Mouse (Mus musculus) midbrain, embryonic 15.5 days (tissue): ENCODE measurements around the gene Tmem98. TPM values are rescaled to one million over a fixed set of nuclear protein-coding genes. Genes with fewer than 3 reads are reported as not detected.

Experiments
- ATAC-seq: fragments of 200-750 bp; cut with Nextera tagmentation; replicated peaks from 2 replicates; pipeline ENCODE4 v1.8.0; 2017; ENCODE audit warnings: moderate TSS enrichment
- H3K27ac ChIP-seq: fragments of 300-500 bp; sonication (generic); 2 replicates; pipeline ENCODE4 v1.5.1; 2015; ENCODE audit warnings: mild to moderate bottlenecking, inconsistent platforms
- H3K27me3 ChIP-seq: fragments of 300-500 bp; sonication (generic); replicated peaks from 2 replicates; pipeline ENCODE4 v1.6.1; 2015; ENCODE audit warnings: inconsistent platforms
- H3K36me3 ChIP-seq: fragments of 300-500 bp; sonication (generic); replicated peaks from 2 replicates; pipeline ENCODE4 v1.6.1; 2015; ENCODE audit warnings: inconsistent platforms
- H3K4me1 ChIP-seq: fragments of 300-500 bp; sonication (generic); 2 replicates; pipeline ENCODE4 v1.6.1; 2015; ENCODE audit warnings: inconsistent platforms
- H3K4me2 ChIP-seq: fragments of 300-500 bp; sonication (generic); 2 replicates; pipeline ENCODE4 v1.6.1; 2015; ENCODE audit warnings: inconsistent platforms, mild to moderate bottlenecking, moderate library complexity
- H3K4me3 ChIP-seq: fragments of 300-500 bp; sonication (generic); 2 replicates; pipeline ENCODE4 v1.5.1; 2015; ENCODE audit warnings: mild to moderate bottlenecking, inconsistent platforms
- H3K9ac ChIP-seq: fragments of 300-500 bp; sonication (generic); 2 replicates; pipeline ENCODE4 v1.6.1; 2015; ENCODE audit warnings: mild to moderate bottlenecking, inconsistent platforms
- H3K9me3 ChIP-seq: fragments of 300-500 bp; sonication (generic); 2 replicates; pipeline ENCODE4 v1.6.1; 2016; ENCODE audit warnings: inconsistent platforms
- WGBS: fragments of 180-500 bp; shearing (Covaris S2); methylation state at CpG from one replicate; pipeline ENCODE4 v1.1.7; 2015; ENCODE audit warnings: mixed read lengths; 5-methylcytosine and 5-hydroxymethylcytosine counted together
- polyA plus RNA-seq: library from polyadenylated mRNA; unstranded; fragments of >200 nt; fragmentation: Nextera tagmentation; extraction: Ambion mirVana; gene quantifications from 2 replicates; pipeline ENCODE4 v1.2.1, GENCODE M21; 2015

Gene Tmem98
- polyA plus RNA-seq, 1 experiment from 2014 or later: 25.3 TPM

- WGBS: 74% methylated on average over 4 of the region's 4 CpGs
- Histone ChIP-seq H3K9ac (no peak overlapping the region), H3K27ac (no peak overlapping the region), H3K4me3 (no peak overlapping the region), H3K4me1 (peaks cover 6% of the 10 kb centered on the region; the same call in 1 of the 2 replicates), H3K9me3 (no peaks in the 10 kb centered on the region), H3K36me3 (no peaks in the 10 kb centered on the region), H3K27me3 (no peaks in the 10 kb centered on the region), H3K4me2 (no peak overlapping the region)
- ATAC-seq: no peak
Observed at GRCm38 (mm10) chr11:80835841-80836240, 25.9 kb downstream of the Tmem98 start.

GRCm38 (mm10) chr11:80838724-80839123 lies 28.7 kb downstream of the Tmem98 start:
- ATAC-seq: no peak
- H3K4me2 ChIP-seq: no peak overlapping the region
- WGBS: 65% methylated on average over 1 of the region's 1 CpGs

GRCm38 (mm10) chr11:80843435-80843834 lies 33.5 kb downstream of the Tmem98 start:
- Histone ChIP-seq H3K9ac (no peak overlapping the region), H3K27me3 (no peaks in the 10 kb centered on the region), H3K4me2 (no peak overlapping the region), H3K27ac (no peak overlapping the region), H3K9me3 (no peaks in the 10 kb centered on the region), H3K4me3 (no peak overlapping the region), H3K36me3 (no peaks in the 10 kb centered on the region), H3K4me1 (peaks cover 6% of the 10 kb centered on the region; the same call in 1 of the 2 replicates)
- no peak for ATAC-seq
- 83% methylated on average over 2 of the region's 2 CpGs for WGBS

More at GRCm38 (mm10) chr11:80838724-80839123, 28.7 kb downstream of the Tmem98 start:
- peaks cover 6% of the 10 kb centered on the region; the same call in 1 of the 2 replicates for H3K4me1 ChIP-seq
- H3K4me3 ChIP-seq: no peak overlapping the region
- no peak overlapping the region for H3K27ac ChIP-seq
- no peaks in the 10 kb centered on the region for H3K36me3 ChIP-seq
- H3K9me3 ChIP-seq: no peaks in the 10 kb centered on the region
- no peaks in the 10 kb centered on the region for H3K27me3 ChIP-seq
- no peak overlapping the region for H3K9ac ChIP-seq

- no peaks in the 10 kb centered on the region for H3K36me3 ChIP-seq
- H3K4me3 ChIP-seq: no peak overlapping the region
- 59% methylated on average over 7 of the region's 7 CpGs for WGBS
- H3K9me3 ChIP-seq: no peaks in the 10 kb centered on the region
- no peak overlapping the region for H3K27ac ChIP-seq
- no peak overlapping the region for H3K4me2 ChIP-seq
- no peak for ATAC-seq
- H3K9ac ChIP-seq: no peak overlapping the region
- H3K27me3 ChIP-seq: no peaks in the 10 kb centered on the region
- peaks cover 6% of the 10 kb centered on the region; the same call in 1 of the 2 replicates for H3K4me1 ChIP-seq
Observed at GRCm38 (mm10) chr11:80845486-80845885, 35.5 kb downstream of the Tmem98 start.

GRCm38 (mm10) chr11:80846115-80846514 lies 36.1 kb downstream of the Tmem98 start:
- H3K4me1 ChIP-seq: peaks cover 6% of the 10 kb centered on the region; the same call in 1 of the 2 replicates
- no peak overlapping the region for H3K27ac ChIP-seq
- H3K9me3 ChIP-seq: no peaks in the 10 kb centered on the region
- H3K9ac ChIP-seq: no peak overlapping the region
- H3K27me3 ChIP-seq: no peaks in the 10 kb centered on the region
- H3K4me2 ChIP-seq: no peak overlapping the region
- no peak overlapping the region for H3K4me3 ChIP-seq
- no peak for ATAC-seq
- 68% methylated on average over 3 of the region's 3 CpGs for WGBS
- H3K36me3 ChIP-seq: no peaks in the 10 kb centered on the region

GRCm38 (mm10) chr11:80848131-80848530 lies 38.2 kb downstream of the Tmem98 start:
- Histone ChIP-seq H3K9me3 (no peaks in the 10 kb centered on the region), H3K4me3 (no peak overlapping the region), H3K9ac (no peak overlapping the region), H3K27ac (no peak overlapping the region), H3K4me1 (peaks cover 8% of the 10 kb centered on the region), H3K27me3 (no peaks in the 10 kb centered on the region), H3K36me3 (no peaks in the 10 kb centered on the region), H3K4me2 (no peak overlapping the region)
- no peak for ATAC-seq
- WGBS: 41% methylated on average over 5 of the region's 5 CpGs

GRCm38 (mm10) chr11:80851859-80852258 lies 41.9 kb downstream of the Tmem98 start:
- H3K36me3 ChIP-seq: no peaks in the 10 kb centered on the region
- no peak for ATAC-seq
- WGBS: 52% methylated on average over 5 of the region's 5 CpGs

GRCm38 (mm10) chr11:80853014-80853413 lies 43.0 kb downstream of the Tmem98 start:
- no peaks in the 10 kb centered on the region for H3K36me3 ChIP-seq

More at GRCm38 (mm10) chr11:80851859-80852258, 41.9 kb downstream of the Tmem98 start:
- Histone ChIP-seq H3K27ac (no peak overlapping the region), H3K9me3 (no peaks in the 10 kb centered on the region), H3K9ac (no peak overlapping the region), H3K4me3 (no peak overlapping the region), H3K4me1 (peaks cover 12% of the 10 kb centered on the region), H3K27me3 (no peaks in the 10 kb centered on the region), H3K4me2 (no peak overlapping the region)

GRCm38 (mm10) chr11:80854430-80854829 lies 44.5 kb downstream of the Tmem98 start:
- 87% methylated on average over 11 of the region's 11 CpGs for WGBS
- Histone ChIP-seq H3K27me3 (no peaks in the 10 kb centered on the region), H3K4me1 (peaks cover 12% of the 10 kb centered on the region), H3K9ac (no peak overlapping the region), H3K27ac (no peak overlapping the region), H3K36me3 (no peaks in the 10 kb centered on the region), H3K4me3 (no peak overlapping the region), H3K4me2 (no peak overlapping the region), H3K9me3 (no peaks in the 10 kb centered on the region)
- ATAC-seq: no peak

More at GRCm38 (mm10) chr11:80853014-80853413, 43.0 kb downstream of the Tmem98 start:
- Histone ChIP-seq H3K27ac (0 out of 2 replicates have a peak overlapping the region, but pooled peaks have one; percentile 25), H3K4me2 (no peak overlapping the region), H3K9me3 (no peaks in the 10 kb centered on the region), H3K4me3 (no peak overlapping the region), H3K4me1 (peaks cover 12% of the 10 kb centered on the region), H3K27me3 (no peaks in the 10 kb centered on the region), H3K9ac (no peak overlapping the region)
- peak; percentile 66; the same call in 1 of the 2 replicates for ATAC-seq
- WGBS: 41% methylated on average over 3 of the region's 3 CpGs

GRCm38 (mm10) chr11:80854908-80855307 lies 44.9 kb downstream of the Tmem98 start:
- Histone ChIP-seq H3K9me3 (no peaks in the 10 kb centered on the region), H3K36me3 (no peaks in the 10 kb centered on the region), H3K4me3 (no peak overlapping the region), H3K27me3 (no peaks in the 10 kb centered on the region), H3K4me1 (peaks cover 12% of the 10 kb centered on the region), H3K9ac (no peak overlapping the region), H3K27ac (no peak overlapping the region), H3K4me2 (no peak overlapping the region)
- no peak for ATAC-seq
- WGBS: 62% methylated on average over 7 of the region's 7 CpGs

- no peak for ATAC-seq
- H3K27ac ChIP-seq: no peak overlapping the region
- no peak overlapping the region for H3K9ac ChIP-seq
- no peak overlapping the region for H3K4me3 ChIP-seq
- 84% methylated on average over 2 of the region's 2 CpGs for whole genome bisulfite sequencing
- no peaks in the 10 kb centered on the region for H3K9me3 ChIP-seq
- no peaks in the 10 kb centered on the region for H3K27me3 ChIP-seq
- no peaks in the 10 kb centered on the region for H3K36me3 ChIP-seq
- H3K4me1 ChIP-seq: peaks cover 12% of the 10 kb centered on the region
- no peak overlapping the region for H3K4me2 ChIP-seq
Observed at GRCm38 (mm10) chr11:80856827-80857226, 46.9 kb downstream of the Tmem98 start.

GRCm38 (mm10) chr11:80858065-80858464 lies 48.1 kb downstream of the Tmem98 start, which contains the start of gene Spaca3:
Gene Spaca3 (plus strand): TSS chr11:80858365.
- 72% methylated on average over 10 of the region's 10 CpGs for WGBS
- ATAC-seq: no peak
- H3K4me1 ChIP-seq: peaks cover 4% of the 10 kb centered on the region; the same call in 1 of the 2 replicates

GRCm38 (mm10) chr11:80862941-80863340 lies 53.0 kb downstream of the Tmem98 start:
- H3K4me1 ChIP-seq: no peaks in the 10 kb centered on the region
- no peaks in the 10 kb centered on the region for H3K27me3 ChIP-seq
- H3K36me3 ChIP-seq: no peaks in the 10 kb centered on the region
- H3K4me2 ChIP-seq: no peak overlapping the region
- no peak overlapping the region for H3K9ac ChIP-seq
- no peak overlapping the region for H3K27ac ChIP-seq
- 92% methylated on average over 7 of the region's 7 CpGs for WGBS
- no peaks in the 10 kb centered on the region for H3K9me3 ChIP-seq
- ATAC-seq: no peak
- H3K4me3 ChIP-seq: no peak overlapping the region

More at GRCm38 (mm10) chr11:80858065-80858464, 48.1 kb downstream of the Tmem98 start, which contains the start of gene Spaca3:
- no peak within 1 kb of the TSS for H3K9ac ChIP-seq
- H3K27ac ChIP-seq: no peak within 1 kb of the TSS
- H3K4me3 ChIP-seq: no peak within 1 kb of the TSS
- no peaks in the 10 kb centered on the region for H3K9me3 ChIP-seq
- H3K36me3 ChIP-seq: no peaks in the 10 kb centered on the region
- no peaks in the 10 kb centered on the region for H3K27me3 ChIP-seq
- H3K4me2 ChIP-seq: no peak within 1 kb of the TSS
